Mouse (Mus musculus): ENCODE data around the gene Homer2. TPM values are rescaled to one million over a fixed set of nuclear protein-coding genes. Genes with fewer than 3 reads are reported as not detected.

Homer2 gene
- total RNA-seq, 2 experiments from 2014 or later = 68.1 to 77.5 TPM

GRCm38 (mm10) chr7:81666585-81666984 is 40.7 kb downstream of the Homer2 start:
- intact Hi-C loops (cut with DNase I) = no loop called here
- DNase-seq (ENCODE audit: extremely low spot score in 1 of 2, low spot score in 2 of 2) = no peak
- TF ChIP-seq CTCF (IDR thresholded peaks at IDR 0.05) = no peak
- H3K4me3 ChIP-seq = no peak overlapping the region
- no peak overlapping the region for H3K27ac ChIP-seq

GRCm38 (mm10) chr7:81663057-81663456 is 44.3 kb downstream of the Homer2 start:
- H3K4me3 ChIP-seq = no peak overlapping the region
- intact Hi-C loops (cut with DNase I) = no loop called here
- no peak overlapping the region for H3K27ac ChIP-seq
- TF ChIP-seq CTCF (IDR thresholded peaks at IDR 0.05) = no peak
- DNase-seq (ENCODE audit: extremely low spot score in 1 of 2, low spot score in 2 of 2) = no peak

- no peak for TF ChIP-seq CTCF (IDR thresholded peaks at IDR 0.05)
- DNase-seq (ENCODE audit: extremely low spot score in 1 of 2, low spot score in 2 of 2) = no peak
- intact Hi-C loops (cut with DNase I) = no loop called here
- H3K4me3 ChIP-seq = no peak overlapping the region
- H3K27ac ChIP-seq = no peak overlapping the region
Measured at GRCm38 (mm10) chr7:81657631-81658347, 49.5 kb downstream of the Homer2 start.

- intact Hi-C loops (cut with DNase I) = no loop called here
- no peak for TF ChIP-seq CTCF (IDR thresholded peaks at IDR 0.05)
- DNase-seq (ENCODE audit: extremely low spot score in 1 of 2, low spot score in 2 of 2) = no peak
- no peak overlapping the region for H3K4me3 ChIP-seq
- no peak overlapping the region for H3K27ac ChIP-seq
Measured at GRCm38 (mm10) chr7:81657055-81657454, 50.3 kb downstream of the Homer2 start.

- H3K4me3 ChIP-seq = no peak overlapping the region
- DNase-seq (ENCODE audit: extremely low spot score in 1 of 2, low spot score in 2 of 2) = no peak
- no peak for TF ChIP-seq CTCF (IDR thresholded peaks at IDR 0.05)
- H3K27ac ChIP-seq = no peak overlapping the region
- intact Hi-C loops (cut with DNase I) = no loop called here
Measured at GRCm38 (mm10) chr7:81656635-81657034, 50.7 kb downstream of the Homer2 start.

- DNase-seq (ENCODE audit: extremely low spot score in 1 of 2, low spot score in 2 of 2) = no peak
- Histone ChIP-seq H3K4me3 (no peak overlapping the region), H3K27ac (peak overlapping the region; percentile 2; the same call in 1 of the 2 replicates)
- no peak for TF ChIP-seq CTCF (IDR thresholded peaks at IDR 0.05)
- intact Hi-C loops (cut with DNase I) = no loop called here
Measured at GRCm38 (mm10) chr7:81654946-81655718, 52.2 kb downstream of the Homer2 start.

- intact Hi-C loops (cut with DNase I) = no loop called here
- no peak for DNase-seq (ENCODE audit: extremely low spot score in 1 of 2, low spot score in 2 of 2)
- Histone ChIP-seq H3K27ac (peak overlapping the region; percentile 42), H3K4me3 (no peak overlapping the region)
- no peak for TF ChIP-seq CTCF (IDR thresholded peaks at IDR 0.05)
Measured at GRCm38 (mm10) chr7:81653988-81654387, 53.3 kb downstream of the Homer2 start.

GRCm38 (mm10) chr7:81652296-81652695 is 55.0 kb downstream of the Homer2 start:
- TF ChIP-seq CTCF (IDR thresholded peaks at IDR 0.05) = no peak
- Histone ChIP-seq H3K27ac (peak overlapping the region; percentile 50), H3K4me3 (no peak overlapping the region)
- intact Hi-C loops (cut with DNase I) = no loop called here
- no peak for DNase-seq (ENCODE audit: extremely low spot score in 1 of 2, low spot score in 2 of 2)

- no peak for DNase-seq (ENCODE audit: extremely low spot score in 1 of 2, low spot score in 2 of 2)
- no peak for TF ChIP-seq CTCF (IDR thresholded peaks at IDR 0.05)
- intact Hi-C loops (cut with DNase I) = loop anchor here (2.0 kb wide), 1 partner anchor 56 kb away; the partner anchor contains the start of gene Homer2
- Histone ChIP-seq H3K27ac (peak overlapping the region; percentile 36; the same call in 1 of the 2 replicates), H3K4me3 (no peak overlapping the region)
Measured at GRCm38 (mm10) chr7:81651284-81651683, 56.0 kb downstream of the Homer2 start.

GRCm38 (mm10) chr7:81649270-81649669 is 58.1 kb downstream of the Homer2 start:
- intact Hi-C loops (cut with DNase I) = no loop called here
- Histone ChIP-seq H3K4me3 (0 out of 2 replicates have a peak overlapping the region, but pooled peaks have one; percentile 2), H3K27ac (peak overlapping the region; percentile 69)
- TF ChIP-seq CTCF (IDR thresholded peaks at IDR 0.05) = no peak
- DNase-seq (ENCODE audit: extremely low spot score in 1 of 2, low spot score in 2 of 2) = no peak

GRCm38 (mm10) chr7:81647959-81648358 is 59.4 kb downstream of the Homer2 start:
- no peak for DNase-seq (ENCODE audit: extremely low spot score in 1 of 2, low spot score in 2 of 2)
- no peak for TF ChIP-seq CTCF (IDR thresholded peaks at IDR 0.05)
- intact Hi-C loops (cut with DNase I) = no loop called here
- H3K27ac ChIP-seq = no peak overlapping the region
- no peak overlapping the region for H3K4me3 ChIP-seq

GRCm38 (mm10) chr7:81644551-81645235 is 62.6 kb downstream of the Homer2 start:
- no peak for TF ChIP-seq CTCF (IDR thresholded peaks at IDR 0.05)
- intact Hi-C loops (cut with DNase I) = no loop called here
- DNase-seq (ENCODE audit: extremely low spot score in 1 of 2, low spot score in 2 of 2) = no peak
- Histone ChIP-seq H3K27ac (no peak overlapping the region), H3K4me3 (no peak overlapping the region)

Data from left cerebral cortex, adult 2 months (tissue).